Mouse (Mus musculus) myocyte (in vitro differentiated cells): ENCODE data around the gene Tmem59l.

Experiments used
- CEBPB ChIP-seq: IDR thresholded peaks from 2 replicates; pipeline ENCODE4 v1.6.1; 2011; ENCODE audit warnings: mild to moderate bottlenecking, moderate library complexity; ENCODE audit not compliant: poor library complexity, insufficient read depth, severe bottlenecking
- E2F4 ChIP-seq: IDR thresholded peaks from one replicate; pipeline ENCODE4 v1.6.1; 2011; ENCODE audit warnings: mild to moderate bottlenecking, control low read depth, moderate library complexity; ENCODE audit not compliant: insufficient read depth
- POLR2A ChIP-seq: IDR thresholded peaks from one replicate; pipeline ENCODE4 v1.6.1; 2011; ENCODE audit warnings: low read depth, mild to moderate bottlenecking, control low read depth, moderate library complexity; ENCODE audit not compliant: insufficient read length
- POLR2AphosphoS2 ChIP-seq: IDR thresholded peaks from one replicate; pipeline ENCODE4 v1.6.1; 2011; ENCODE audit warnings: low read depth, control low read depth; ENCODE audit not compliant: insufficient read length
- SRF ChIP-seq: IDR thresholded peaks from one replicate; pipeline ENCODE4 v1.6.1; 2011; ENCODE audit warnings: low read depth; ENCODE audit not compliant: control insufficient read depth, insufficient read length
- TCF3 ChIP-seq: IDR thresholded peaks from one replicate; pipeline ENCODE4 v1.6.1; 2011; ENCODE audit warnings: low read depth, control low read depth; ENCODE audit not compliant: insufficient read length
- USF1 ChIP-seq: IDR thresholded peaks from one replicate; pipeline ENCODE4 v1.6.1; 2011; ENCODE audit warnings: low read depth, mild to moderate bottlenecking, control low read depth, moderate library complexity

DNA sequence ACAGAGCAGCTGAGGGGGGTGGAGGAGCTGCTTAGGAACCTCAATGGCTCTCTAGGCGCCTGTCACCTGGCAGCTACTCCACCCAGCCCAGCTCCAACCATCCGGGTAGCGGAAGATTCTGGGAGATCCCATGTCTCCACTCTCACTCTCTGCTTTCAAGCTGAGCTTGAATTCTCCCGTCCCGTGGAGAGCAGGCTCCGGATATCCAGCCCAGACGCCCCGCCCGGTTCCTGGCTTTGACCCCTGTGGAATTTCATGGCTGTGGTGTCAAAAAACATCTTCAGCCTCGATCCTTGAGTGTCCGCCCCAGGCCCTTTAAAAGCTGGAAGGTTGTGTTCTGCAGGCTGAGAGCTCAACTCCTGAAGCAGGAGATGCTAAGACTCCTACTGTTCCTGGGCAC is 20.4 kb downstream of the Tmem59l start:
- TF ChIP-seq USF1 (no peak), POLR2A (no peak), CEBPB (no peak), POLR2AphosphoS2 (no peak), SRF (no peak), TCF3 (no peak), E2F4 (no peak)
